Mouse (Mus musculus): ENCODE results near the gene Ddx46. TPM values are rescaled to one million over a fixed set of nuclear protein-coding genes. Genes with fewer than 3 reads are reported as not detected.
A peak's percentile ranks its signal among the peaks of the same experiment; 100 is the strongest.
"Not testable (repeated sequence)": the region's sequence is repeated elsewhere in the genome, so short reads cannot be mapped to it uniquely, and the experiment has no call there.

Gene Ddx46
- total and polyA plus RNA-seq, 2 experiments: 6.8 to 18.6 TPM

DNA sequence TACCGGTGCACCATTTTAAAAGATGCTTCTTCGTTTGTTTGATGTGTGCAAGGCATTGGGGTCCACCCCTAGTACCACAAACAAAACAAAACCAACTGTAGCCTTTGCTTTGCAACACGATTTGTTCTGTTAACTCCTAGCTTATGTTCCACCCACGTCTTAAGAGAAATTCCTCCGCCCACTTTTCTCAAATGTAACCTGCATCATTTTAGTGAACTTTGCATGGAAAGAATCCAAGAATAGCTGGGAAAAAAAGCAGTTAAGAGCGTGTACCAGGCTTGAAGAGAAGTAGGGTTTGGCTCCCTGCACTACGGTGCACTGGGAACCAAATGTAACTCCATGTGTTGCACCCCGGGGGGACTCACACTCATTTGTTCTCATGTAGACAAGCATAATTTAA, 59.3 kb downstream of the Ddx46 start:
- peak; percentile 43 for DNase-seq (ENCODE audit: extremely low read depth, low read depth, low spot score)
- H3K79me2 ChIP-seq (ENCODE audit: control insufficient read depth, insufficient read depth, low read length): peaks cover 34% of the 10 kb centered on the region; the same call in 1 of the 2 replicates
- peaks cover 3% of the 10 kb centered on the region; the same call in 1 of the 2 replicates for H3K36me3 ChIP-seq (ENCODE audit: control insufficient read depth, insufficient read depth, low read length)
- TF ChIP-seq CTCF (IDR thresholded peaks at IDR 0.05; ENCODE audit: low read depth, low read length): no peak
- no peak for TF ChIP-seq POLR2A (IDR thresholded peaks at IDR 0.05; ENCODE audit: extremely low read depth, insufficient read depth, low read length)
- H3K27me3 ChIP-seq (ENCODE audit: control insufficient read depth, insufficient read depth, low read length): no peaks in the 10 kb centered on the region
- 5% methylated on average over 8 of the region's 8 CpGs for WGBS
- H3K27ac ChIP-seq (replicated peaks; ENCODE audit: insufficient read depth, low read depth, low read length): no peak overlapping the region
- peak overlapping the region; percentile 46; the same call in 1 of the 2 replicates for H3K9ac ChIP-seq (ENCODE audit: low read depth, low read length)
- H3K4me3 ChIP-seq (ENCODE audit: insufficient read depth, low read depth, low read length): peak overlapping the region; percentile 29; the same call in 1 of the 2 replicates
- peaks cover 8% of the 10 kb centered on the region for H3K4me1 ChIP-seq (ENCODE audit: control insufficient read depth, insufficient read depth, low read length)

DNA sequence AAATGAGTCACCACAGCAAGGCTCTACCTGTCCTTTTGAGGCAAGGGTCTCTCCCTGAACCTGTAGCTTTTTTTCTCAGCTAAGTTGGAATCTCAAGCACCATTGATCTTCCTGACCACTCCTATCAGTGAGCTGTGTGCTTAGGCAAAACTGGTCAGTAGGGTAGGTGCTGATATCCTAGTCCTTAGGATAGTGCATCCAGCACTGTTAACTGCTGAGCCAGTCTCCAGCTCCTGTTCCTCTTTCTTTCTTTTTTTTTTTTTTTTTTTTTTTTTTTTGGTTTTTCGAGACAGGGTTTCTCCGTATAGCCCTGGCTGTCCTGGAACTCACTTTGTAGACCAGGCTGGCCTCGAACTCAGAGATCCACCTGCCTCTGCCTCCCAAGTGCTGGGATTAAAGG, 61.2 kb downstream of the Ddx46 start:
- not testable (repeated sequence) for H3K27me3 ChIP-seq (ENCODE audit: control insufficient read depth, insufficient read depth, low read length); H3K27ac ChIP-seq (replicated peaks; ENCODE audit: insufficient read depth, low read depth, low read length); H3K9ac ChIP-seq (ENCODE audit: low read depth, low read length); H3K4me3 ChIP-seq (ENCODE audit: insufficient read depth, low read depth, low read length); DNase-seq (ENCODE audit: extremely low read depth, low read depth, low spot score); H3K4me1 ChIP-seq (ENCODE audit: control insufficient read depth, insufficient read depth, low read length)
- Histone ChIP-seq H3K79me2 (ENCODE audit: control insufficient read depth, insufficient read depth, low read length) (peaks cover 34% of the 10 kb centered on the region; the same call in 1 of the 2 replicates), H3K36me3 (ENCODE audit: control insufficient read depth, insufficient read depth, low read length) (peaks cover 15% of the 10 kb centered on the region)
- WGBS: 79% methylated on average over 1 of the region's 3 CpGs

DNA sequence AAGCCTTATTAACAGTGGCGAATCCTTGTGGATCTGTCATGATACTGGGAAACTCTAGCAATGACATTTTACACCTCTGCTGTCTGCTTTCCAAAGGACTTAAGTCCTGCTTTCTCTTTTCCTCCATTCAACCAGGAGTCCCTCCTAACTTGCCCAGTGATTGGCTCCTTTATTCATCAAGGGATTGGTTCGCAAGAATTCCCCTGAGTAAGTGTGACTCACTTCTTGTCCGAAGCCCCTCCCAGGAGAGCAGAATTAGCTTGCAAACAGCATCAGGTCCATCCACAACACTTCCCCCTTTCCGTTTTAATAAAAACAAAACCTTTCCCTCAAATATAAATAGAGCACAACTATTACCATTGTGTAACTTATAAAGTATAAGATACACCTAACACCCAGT, 69.5 kb downstream of the Ddx46 start:
- H3K4me1 ChIP-seq (ENCODE audit: control insufficient read depth, insufficient read depth, low read length): no peaks in the 10 kb centered on the region
- H3K9ac ChIP-seq (ENCODE audit: low read depth, low read length): no peak overlapping the region
- 89% methylated on average over 4 of the region's 4 CpGs for WGBS
- H3K4me3 ChIP-seq (ENCODE audit: insufficient read depth, low read depth, low read length): no peak overlapping the region
- no peak overlapping the region for H3K27ac ChIP-seq (replicated peaks; ENCODE audit: insufficient read depth, low read depth, low read length)
- DNase-seq (ENCODE audit: extremely low read depth, low read depth, low spot score): no peak
- TF ChIP-seq CTCF (IDR thresholded peaks at IDR 0.05; ENCODE audit: low read depth, low read length) (no peak), POLR2A (IDR thresholded peaks at IDR 0.05; ENCODE audit: extremely low read depth, insufficient read depth, low read length) (no peak)
- H3K79me2 ChIP-seq (ENCODE audit: control insufficient read depth, insufficient read depth, low read length): no peaks in the 10 kb centered on the region
- H3K36me3 ChIP-seq (ENCODE audit: control insufficient read depth, insufficient read depth, low read length): peaks cover 22% of the 10 kb centered on the region
- H3K27me3 ChIP-seq (ENCODE audit: control insufficient read depth, insufficient read depth, low read length): no peaks in the 10 kb centered on the region

DNA sequence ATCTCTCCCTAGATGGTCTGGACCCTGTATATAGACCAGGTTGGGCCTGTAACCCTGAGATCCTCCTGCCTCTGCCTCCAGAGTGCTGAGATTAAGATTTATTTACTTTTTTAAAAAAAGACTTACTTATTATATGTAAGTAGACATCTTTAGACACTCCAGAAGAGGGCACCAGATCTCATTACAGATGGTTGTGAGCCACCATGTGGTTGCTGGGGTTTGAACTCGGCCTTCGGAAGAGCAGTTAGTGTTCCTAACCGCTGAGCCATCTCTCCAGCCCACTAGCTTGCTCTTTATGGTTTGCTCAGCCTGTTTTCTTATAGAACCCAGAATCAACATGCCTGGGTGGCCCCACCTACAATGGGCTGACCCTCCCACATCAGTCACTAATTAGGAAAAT, 78.0 kb downstream of the Ddx46 start:
- H3K79me2 ChIP-seq (ENCODE audit: control insufficient read depth, insufficient read depth, low read length): peaks cover 21% of the 10 kb centered on the region; the same call in 1 of the 2 replicates
- WGBS: 88% methylated on average over 3 of the region's 3 CpGs
- H3K4me1 ChIP-seq (ENCODE audit: control insufficient read depth, insufficient read depth, low read length): peaks cover 6% of the 10 kb centered on the region
- H3K36me3 ChIP-seq (ENCODE audit: control insufficient read depth, insufficient read depth, low read length): no peaks in the 10 kb centered on the region
- H3K27me3 ChIP-seq (ENCODE audit: control insufficient read depth, insufficient read depth, low read length): no peaks in the 10 kb centered on the region
- no peak overlapping the region for H3K27ac ChIP-seq (replicated peaks; ENCODE audit: insufficient read depth, low read depth, low read length)
- H3K9ac ChIP-seq (ENCODE audit: low read depth, low read length): no peak overlapping the region
- TF ChIP-seq CTCF (IDR thresholded peaks at IDR 0.05; ENCODE audit: low read depth, low read length) (no peak), POLR2A (IDR thresholded peaks at IDR 0.05; ENCODE audit: extremely low read depth, insufficient read depth, low read length) (no peak)
- no peak for DNase-seq (ENCODE audit: extremely low read depth, low read depth, low spot score)
- H3K4me3 ChIP-seq (ENCODE audit: insufficient read depth, low read depth, low read length): no peak overlapping the region

DNA sequence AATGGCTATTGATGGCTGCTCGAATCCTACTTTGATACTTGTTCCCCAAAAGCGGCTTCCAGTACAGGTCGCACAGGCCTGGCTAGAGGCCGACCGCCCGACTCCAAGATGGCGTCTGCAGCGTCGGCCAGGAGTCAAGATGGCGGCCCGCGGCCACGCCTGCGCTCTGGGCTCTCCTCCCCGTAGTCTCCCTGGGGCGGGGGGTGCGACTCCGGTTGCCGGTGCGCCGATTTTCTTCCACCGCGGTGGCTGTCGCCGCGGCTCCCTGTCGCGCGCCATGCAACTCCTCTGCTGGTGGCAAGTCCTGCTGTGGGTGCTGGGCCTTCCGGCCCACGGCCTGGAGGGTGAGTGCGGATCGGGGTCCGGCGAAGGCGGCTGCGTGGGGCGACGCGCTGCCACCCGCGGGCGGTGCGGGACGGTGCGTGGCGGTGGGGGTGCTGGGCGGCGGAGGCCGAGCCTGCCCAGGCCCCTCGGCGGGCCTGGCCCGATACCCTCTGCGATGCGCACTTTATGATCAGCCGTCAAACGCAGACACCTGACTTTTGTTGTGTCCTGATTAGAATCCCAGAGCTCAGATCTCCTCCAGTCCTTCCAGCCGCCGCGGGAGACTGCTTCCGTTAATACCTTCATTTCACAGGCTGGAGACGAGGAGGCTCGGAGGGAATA, 79.8 kb downstream of the Ddx46 start, which contains the start of gene Txndc15:
TSS of gene Txndc15 (plus strand) at position 150 of the 666 bp plus-strand sequence.
- TF ChIP-seq CTCF (IDR thresholded peaks at IDR 0.05; ENCODE audit: low read depth, low read length): no peak
- peak; percentile 77 for TF ChIP-seq POLR2A (IDR thresholded peaks at IDR 0.05; ENCODE audit: extremely low read depth, insufficient read depth, low read length)
- H3K9ac ChIP-seq (ENCODE audit: low read depth, low read length): peak within 1 kb of the TSS; percentile 93
- H3K4me1 ChIP-seq (ENCODE audit: control insufficient read depth, insufficient read depth, low read length): peaks cover 9% of the 10 kb centered on the region
- WGBS: under 1% methylated on average over 62 of the region's 63 CpGs
- DNase-seq (ENCODE audit: extremely low read depth, low read depth, low spot score): peak; percentile 51
- H3K27ac ChIP-seq (replicated peaks; ENCODE audit: insufficient read depth, low read depth, low read length): peak within 1 kb of the TSS; percentile 89
- H3K27me3 ChIP-seq (ENCODE audit: control insufficient read depth, insufficient read depth, low read length): no peaks in the 10 kb centered on the region
- peaks cover 22% of the 10 kb centered on the region; the same call in 1 of the 2 replicates for H3K79me2 ChIP-seq (ENCODE audit: control insufficient read depth, insufficient read depth, low read length)
- H3K36me3 ChIP-seq (ENCODE audit: control insufficient read depth, insufficient read depth, low read length): no peaks in the 10 kb centered on the region
- H3K4me3 ChIP-seq (ENCODE audit: insufficient read depth, low read depth, low read length): peak within 1 kb of the TSS; percentile 80

DNA sequence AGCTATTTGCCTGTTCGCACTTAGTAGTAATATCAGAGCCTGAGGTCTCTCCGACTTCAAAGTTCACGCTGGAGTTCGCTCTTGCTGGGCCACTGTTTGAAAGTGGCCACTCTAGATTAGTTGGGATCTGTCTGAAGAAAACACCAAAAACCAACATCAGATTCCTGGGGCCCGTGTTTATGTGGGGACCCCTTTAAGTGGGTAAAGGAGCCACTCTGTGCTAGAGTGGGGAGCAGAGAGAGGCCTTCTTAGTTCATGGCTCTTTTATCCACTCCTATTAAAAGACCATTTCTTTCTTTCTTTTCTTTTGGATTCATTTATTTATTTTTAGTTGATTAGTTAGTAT, 80.3 kb downstream of the Ddx46 start:
- Histone ChIP-seq H3K4me3 (ENCODE audit: insufficient read depth, low read depth, low read length) (peak overlapping the region; percentile 80), H3K9ac (ENCODE audit: low read depth, low read length) (peak overlapping the region; percentile 93), H3K27me3 (ENCODE audit: control insufficient read depth, insufficient read depth, low read length) (no peaks in the 10 kb centered on the region), H3K27ac (replicated peaks; ENCODE audit: insufficient read depth, low read depth, low read length) (peak overlapping the region; percentile 89), H3K79me2 (ENCODE audit: control insufficient read depth, insufficient read depth, low read length) (peaks cover 22% of the 10 kb centered on the region; the same call in 1 of the 2 replicates), H3K36me3 (ENCODE audit: control insufficient read depth, insufficient read depth, low read length) (no peaks in the 10 kb centered on the region), H3K4me1 (ENCODE audit: control insufficient read depth, insufficient read depth, low read length) (peaks cover 11% of the 10 kb centered on the region)
- TF ChIP-seq POLR2A (IDR thresholded peaks at IDR 0.05; ENCODE audit: extremely low read depth, insufficient read depth, low read length) (no peak), CTCF (IDR thresholded peaks at IDR 0.05; ENCODE audit: low read depth, low read length) (no peak)
- DNase-seq (ENCODE audit: extremely low read depth, low read depth, low spot score): no peak
- under 1% methylated on average over 5 of the region's 5 CpGs for WGBS

Data from liver, adult 2 months (tissue).